Mouse (Mus musculus): ENCODE measurements around the gene Cyp27b1. TPM values are rescaled to one million over a fixed set of nuclear protein-coding genes. Genes with fewer than 3 reads are reported as not detected.

Gene Cyp27b1
- not detected in 2 replicates for polyA plus RNA-seq (2015; fragmentation: Nextera tagmentation; extraction: Ambion mirVana)

DNA sequence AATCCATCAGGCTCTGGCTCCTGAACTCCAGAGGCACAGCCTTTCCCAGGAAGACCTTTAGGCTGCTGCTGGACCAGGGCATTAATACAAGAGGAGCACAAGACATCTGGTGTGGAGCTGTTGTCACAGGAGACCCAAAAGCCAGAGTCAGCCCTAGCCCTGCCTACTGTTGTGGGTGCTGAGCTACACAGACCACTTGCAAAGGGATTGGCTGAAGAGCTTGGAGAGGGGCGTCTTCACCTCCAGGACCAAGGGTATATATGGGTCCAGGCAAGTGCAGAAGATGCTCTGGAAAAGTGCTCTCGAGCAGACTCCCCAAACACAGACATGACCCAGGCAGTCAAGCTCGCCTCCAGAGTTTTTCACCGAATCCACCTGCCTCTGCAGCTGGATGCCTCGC lies at the start of gene Cyp27b1:
Gene Cyp27b1 (plus strand): TSS at position 297 of the 400 bp plus-strand sequence.
- TF ChIP-seq CTCF (IDR thresholded peaks at IDR 0.05; ENCODE audit: low read depth) = no peak
- no peaks in the 10 kb centered on the region for H3K9me3 ChIP-seq (ENCODE audit: control insufficient read depth)
- H3K27me3 ChIP-seq (replicated peaks; ENCODE audit: control insufficient read depth, insufficient read depth, low read length) = peaks cover 38% of the 10 kb centered on the region
- no peak for ATAC-seq
- no peak within 1 kb of the TSS for H3K9ac ChIP-seq (ENCODE audit: low read depth, low read length)
- H3K4me3 ChIP-seq (ENCODE audit: low read depth, low read length) = peak within 1 kb of the TSS; percentile 35
- peak within 1 kb of the TSS; percentile 59 for H3K4me2 ChIP-seq (replicated peaks; ENCODE audit: low read depth)
- peaks cover 6% of the 10 kb centered on the region; the same call in 1 of the 2 replicates for H3K4me1 ChIP-seq (replicated peaks; ENCODE audit: control insufficient read depth, insufficient read depth, low read length)
- peaks cover 10% of the 10 kb centered on the region for H3K36me3 ChIP-seq (ENCODE audit: control insufficient read depth, insufficient read depth)
- H3K27ac ChIP-seq (ENCODE audit: low read depth, low read length) = no peak within 1 kb of the TSS
- 27% methylated on average over 5 of the region's 5 CpGs for WGBS

DNA sequence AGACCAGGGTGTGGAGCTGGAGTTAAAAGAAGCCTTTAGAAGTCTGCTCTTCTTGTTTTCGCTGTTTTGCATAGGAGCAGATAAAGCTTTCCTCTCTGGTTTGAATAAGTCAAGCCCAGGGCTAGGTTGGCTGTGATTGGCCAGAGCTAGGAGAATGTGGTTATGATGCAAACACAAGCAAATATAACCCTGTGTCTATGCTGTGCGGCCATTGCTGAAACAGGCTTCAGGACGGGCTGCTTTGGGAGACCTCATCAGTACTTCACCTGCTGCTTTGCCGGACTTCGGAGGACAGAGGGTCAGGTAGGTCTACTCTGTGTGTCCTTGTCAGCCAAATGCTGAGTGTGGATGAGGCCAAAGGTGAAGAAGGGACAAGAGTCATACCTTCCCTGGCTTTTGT lies 47.5 kb upstream of the Cyp27b1 start, which contains the start of gene Avil:
Gene Avil (plus strand): TSS at position 181 of the 400 bp plus-strand sequence.
- 74% methylated on average over 5 of the region's 5 CpGs for WGBS
- no peak for TF ChIP-seq CTCF (IDR thresholded peaks at IDR 0.05; ENCODE audit: low read depth)
- no peak within 1 kb of the TSS for H3K4me3 ChIP-seq (ENCODE audit: low read depth, low read length)
- no peaks in the 10 kb centered on the region for H3K27me3 ChIP-seq (replicated peaks; ENCODE audit: control insufficient read depth, insufficient read depth, low read length)
- no peak within 1 kb of the TSS for H3K27ac ChIP-seq (ENCODE audit: low read depth, low read length)
- H3K9ac ChIP-seq (ENCODE audit: low read depth, low read length) = no peak within 1 kb of the TSS
- H3K9me3 ChIP-seq (ENCODE audit: control insufficient read depth) = no peaks in the 10 kb centered on the region
- H3K4me2 ChIP-seq (replicated peaks; ENCODE audit: low read depth) = no peak within 1 kb of the TSS
- no peak for ATAC-seq
- no peaks in the 10 kb centered on the region for H3K4me1 ChIP-seq (replicated peaks; ENCODE audit: control insufficient read depth, insufficient read depth, low read length)
- peaks cover 32% of the 10 kb centered on the region for H3K36me3 ChIP-seq (ENCODE audit: control insufficient read depth, insufficient read depth)

DNA sequence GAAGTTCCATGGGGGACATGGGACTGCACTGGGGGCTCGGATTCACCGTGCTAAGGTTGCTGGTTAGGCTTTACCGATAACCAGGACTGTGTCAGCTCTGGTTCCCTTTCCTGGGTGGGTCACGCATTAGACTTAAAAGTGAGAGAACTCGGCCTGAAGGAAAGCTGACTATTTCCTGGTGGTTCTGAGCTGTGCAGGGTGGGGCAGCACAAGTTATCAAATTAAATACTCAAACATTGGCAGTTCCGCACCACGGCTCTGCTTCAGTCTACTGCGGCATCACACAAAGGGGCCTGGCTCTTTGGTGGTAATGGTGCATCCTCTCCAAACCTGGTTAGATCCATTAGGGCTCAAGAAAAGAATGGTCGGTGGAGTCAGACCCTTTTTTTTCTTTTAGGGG lies 46.8 kb upstream of the Cyp27b1 start:
- Histone ChIP-seq H3K36me3 (ENCODE audit: control insufficient read depth, insufficient read depth) (peaks cover 25% of the 10 kb centered on the region), H3K4me3 (ENCODE audit: low read depth, low read length) (no peak overlapping the region), H3K27ac (ENCODE audit: low read depth, low read length) (no peak overlapping the region), H3K27me3 (replicated peaks; ENCODE audit: control insufficient read depth, insufficient read depth, low read length) (no peaks in the 10 kb centered on the region), H3K9me3 (ENCODE audit: control insufficient read depth) (no peaks in the 10 kb centered on the region), H3K9ac (ENCODE audit: low read depth, low read length) (no peak overlapping the region), H3K4me2 (replicated peaks; ENCODE audit: low read depth) (no peak overlapping the region), H3K4me1 (replicated peaks; ENCODE audit: control insufficient read depth, insufficient read depth, low read length) (no peaks in the 10 kb centered on the region)
- TF ChIP-seq CTCF (IDR thresholded peaks at IDR 0.05; ENCODE audit: low read depth) = no peak
- ATAC-seq = no peak
- WGBS = 52% methylated on average over 9 of the region's 9 CpGs

DNA sequence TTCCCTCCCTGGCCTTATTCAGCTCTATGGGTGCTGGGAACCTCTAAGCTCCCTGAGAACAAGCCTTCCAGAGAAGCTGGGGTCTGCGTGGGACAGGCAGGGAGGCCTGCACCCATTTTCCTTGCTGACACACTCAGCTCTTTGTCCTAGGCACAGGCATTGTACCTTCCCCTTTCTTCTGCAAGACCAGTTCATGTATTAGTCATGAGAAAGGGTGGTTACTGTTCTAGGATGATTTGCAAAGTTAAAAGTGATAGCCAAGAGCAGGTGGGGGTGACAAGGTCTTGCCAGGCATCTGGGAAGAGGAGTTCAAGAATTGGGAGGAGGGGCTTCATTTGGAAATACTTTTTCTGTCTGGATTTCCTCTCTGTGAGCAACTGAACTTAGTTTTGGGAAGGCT lies 46.0 kb upstream of the Cyp27b1 start:
- Histone ChIP-seq H3K27ac (ENCODE audit: low read depth, low read length) (no peak overlapping the region), H3K9me3 (ENCODE audit: control insufficient read depth) (no peaks in the 10 kb centered on the region), H3K27me3 (replicated peaks; ENCODE audit: control insufficient read depth, insufficient read depth, low read length) (no peaks in the 10 kb centered on the region), H3K4me2 (replicated peaks; ENCODE audit: low read depth) (no peak overlapping the region), H3K4me3 (ENCODE audit: low read depth, low read length) (no peak overlapping the region), H3K4me1 (replicated peaks; ENCODE audit: control insufficient read depth, insufficient read depth, low read length) (no peaks in the 10 kb centered on the region), H3K9ac (ENCODE audit: low read depth, low read length) (no peak overlapping the region), H3K36me3 (ENCODE audit: control insufficient read depth, insufficient read depth) (peaks cover 25% of the 10 kb centered on the region)
- ATAC-seq = no peak
- WGBS = 73% methylated on average over 1 of the region's 1 CpGs
- no peak for TF ChIP-seq CTCF (IDR thresholded peaks at IDR 0.05; ENCODE audit: low read depth)

DNA sequence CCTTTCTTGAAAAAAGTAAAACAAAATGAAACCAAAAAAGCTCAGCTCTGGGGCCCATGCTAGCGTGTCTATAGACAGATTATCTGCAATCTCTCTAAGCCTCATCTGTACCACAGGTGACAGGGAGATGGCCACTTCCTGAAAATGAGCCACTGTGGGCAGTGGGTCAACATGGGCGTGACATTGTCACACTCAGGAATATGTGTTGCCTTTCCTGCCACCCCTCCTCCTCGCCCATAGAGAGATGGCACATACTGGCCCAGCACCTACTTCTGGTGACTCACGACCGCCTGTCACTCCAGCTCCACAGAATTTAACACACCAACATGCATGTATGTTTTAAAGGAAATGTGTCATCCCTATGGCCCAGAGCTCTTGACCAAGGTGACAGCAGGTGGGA lies 45.3 kb upstream of the Cyp27b1 start:
- Histone ChIP-seq H3K4me2 (replicated peaks; ENCODE audit: low read depth) (no peak overlapping the region), H3K4me3 (ENCODE audit: low read depth, low read length) (no peak overlapping the region), H3K4me1 (replicated peaks; ENCODE audit: control insufficient read depth, insufficient read depth, low read length) (no peaks in the 10 kb centered on the region), H3K27me3 (replicated peaks; ENCODE audit: control insufficient read depth, insufficient read depth, low read length) (no peaks in the 10 kb centered on the region), H3K9ac (ENCODE audit: low read depth, low read length) (no peak overlapping the region), H3K27ac (ENCODE audit: low read depth, low read length) (no peak overlapping the region), H3K36me3 (ENCODE audit: control insufficient read depth, insufficient read depth) (peaks cover 18% of the 10 kb centered on the region), H3K9me3 (ENCODE audit: control insufficient read depth) (no peaks in the 10 kb centered on the region)
- no peak for TF ChIP-seq CTCF (IDR thresholded peaks at IDR 0.05; ENCODE audit: low read depth)
- 82% methylated on average over 5 of the region's 5 CpGs for WGBS
- no peak for ATAC-seq

GRCm38 (mm10) chr10:127003334-127003733 lies 44.7 kb upstream of the Cyp27b1 start:
- no peak overlapping the region for H3K27ac ChIP-seq (ENCODE audit: low read depth, low read length)
- no peak for ATAC-seq
- no peaks in the 10 kb centered on the region for H3K27me3 ChIP-seq (replicated peaks; ENCODE audit: control insufficient read depth, insufficient read depth, low read length)
- H3K4me1 ChIP-seq (replicated peaks; ENCODE audit: control insufficient read depth, insufficient read depth, low read length) = no peaks in the 10 kb centered on the region
- 84% methylated on average over 8 of the region's 8 CpGs for WGBS
- no peak overlapping the region for H3K4me3 ChIP-seq (ENCODE audit: low read depth, low read length)
- H3K9me3 ChIP-seq (ENCODE audit: control insufficient read depth) = no peaks in the 10 kb centered on the region
- TF ChIP-seq CTCF (IDR thresholded peaks at IDR 0.05; ENCODE audit: low read depth) = no peak
- H3K36me3 ChIP-seq (ENCODE audit: control insufficient read depth, insufficient read depth) = peaks cover 12% of the 10 kb centered on the region; the same call in 1 of the 2 replicates
- no peak overlapping the region for H3K9ac ChIP-seq (ENCODE audit: low read depth, low read length)
- H3K4me2 ChIP-seq (replicated peaks; ENCODE audit: low read depth) = no peak overlapping the region

GRCm38 (mm10) chr10:127003806-127004205 lies 44.2 kb upstream of the Cyp27b1 start:
- H3K4me1 ChIP-seq (replicated peaks; ENCODE audit: control insufficient read depth, insufficient read depth, low read length) = no peaks in the 10 kb centered on the region
- TF ChIP-seq CTCF (IDR thresholded peaks at IDR 0.05; ENCODE audit: low read depth) = no peak
- WGBS = 81% methylated on average over 7 of the region's 7 CpGs
- no peak overlapping the region for H3K27ac ChIP-seq (ENCODE audit: low read depth, low read length)
- no peaks in the 10 kb centered on the region for H3K27me3 ChIP-seq (replicated peaks; ENCODE audit: control insufficient read depth, insufficient read depth, low read length)
- no peak for ATAC-seq
- H3K9me3 ChIP-seq (ENCODE audit: control insufficient read depth) = no peaks in the 10 kb centered on the region
- no peak overlapping the region for H3K4me2 ChIP-seq (replicated peaks; ENCODE audit: low read depth)
- no peak overlapping the region for H3K9ac ChIP-seq (ENCODE audit: low read depth, low read length)
- H3K4me3 ChIP-seq (ENCODE audit: low read depth, low read length) = no peak overlapping the region
- H3K36me3 ChIP-seq (ENCODE audit: control insufficient read depth, insufficient read depth) = peaks cover 8% of the 10 kb centered on the region; the same call in 1 of the 2 replicates

Data from intestine, postnatal 0 days (tissue).